Mouse (Mus musculus): ENCODE measurements at regions not wholly inside any gene's neighbourhood (a gene's known extent, or its start where the extent isn't known, plus 50 kb on each side); places are given as distances from the start of the nearest gene placed in this dataset.

DNA sequence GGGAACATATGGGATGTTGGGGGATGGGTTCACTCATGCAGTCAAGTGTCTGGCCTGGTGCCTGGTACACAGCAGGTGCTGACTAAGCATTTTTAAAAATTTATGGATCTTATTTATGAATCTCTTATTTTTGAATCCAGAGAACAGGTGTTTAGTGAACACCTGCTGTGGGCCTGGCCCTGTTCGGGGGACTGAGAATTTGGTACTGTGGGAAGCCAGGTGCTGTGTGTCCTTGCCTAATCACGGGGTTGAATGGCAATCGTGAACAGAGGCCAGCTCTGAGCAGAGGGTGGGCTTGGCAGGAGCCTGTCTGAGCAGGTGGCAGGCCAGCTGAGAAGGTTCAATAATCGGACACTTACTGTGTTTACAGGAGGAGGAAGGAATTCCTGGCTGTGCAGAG lies 261.5 kb downstream of the Matn1 start:
- TF ChIP-seq GATA1 (IDR thresholded peaks at IDR 0.05; ENCODE audit: borderline replicate concordance, low read length) (no peak), FLI1 (IDR thresholded peaks at IDR 0.05; ENCODE audit: low read length) (no peak)

All from megakaryocyte, embryonic 14.5 days (primary cell).